Mouse (Mus musculus): ENCODE measurements around the gene Scamp3.
"Not testable (repeated sequence)": the region's sequence is repeated elsewhere in the genome, so short reads cannot be mapped to it uniquely, and the experiment has no call there.

Scamp3 gene

GRCm38 (mm10) chr3:89177242-89178106 is at the start of gene Scamp3:
Gene Scamp3, plus strand, starts transcription at chr3:89177473.
- DNase-seq = peak; percentile 93

GRCm38 (mm10) chr3:89129908-89130307 is 47.4 kb upstream of the Scamp3 start:
- no peak for DNase-seq

- peak; percentile 78 for DNase-seq
Measured at GRCm38 (mm10) chr3:89131816-89132215, 45.5 kb upstream of the Scamp3 start.

GRCm38 (mm10) chr3:89132285-89133062 is 44.8 kb upstream of the Scamp3 start:
- DNase-seq = peak; percentile 61

GRCm38 (mm10) chr3:89133063-89133450 is 44.2 kb upstream of the Scamp3 start:
- no peak for DNase-seq

- no peak for DNase-seq
Measured at GRCm38 (mm10) chr3:89133752-89134151, 43.5 kb upstream of the Scamp3 start.

- DNase-seq = no peak
Measured at GRCm38 (mm10) chr3:89135958-89136357, 41.3 kb upstream of the Scamp3 start, which contains the start of gene Pklr. Gene Pklr, plus strand, starts transcription at chr3:89136142.

GRCm38 (mm10) chr3:89136365-89136764 is 40.9 kb upstream of the Scamp3 start:
- no peak for DNase-seq

GRCm38 (mm10) chr3:89144821-89145220 is 32.5 kb upstream of the Scamp3 start:
- no peak for DNase-seq

GRCm38 (mm10) chr3:89145566-89145965 is 31.7 kb upstream of the Scamp3 start:
- no peak for DNase-seq

GRCm38 (mm10) chr3:89147101-89147978 is 29.9 kb upstream of the Scamp3 start:
- DNase-seq = no peak

- no peak for DNase-seq
Measured at GRCm38 (mm10) chr3:89147979-89148311, 29.3 kb upstream of the Scamp3 start.

- no peak for DNase-seq
Measured at GRCm38 (mm10) chr3:89148567-89148966, 28.7 kb upstream of the Scamp3 start.

GRCm38 (mm10) chr3:89152084-89152835 is 25.0 kb upstream of the Scamp3 start:
- no peak for DNase-seq

GRCm38 (mm10) chr3:89156951-89157350 is 20.3 kb upstream of the Scamp3 start:
- no peak for DNase-seq

- DNase-seq = no peak
Measured at GRCm38 (mm10) chr3:89158651-89159050, 18.6 kb upstream of the Scamp3 start.

GRCm38 (mm10) chr3:89159211-89159610 is 18.1 kb upstream of the Scamp3 start:
- no peak for DNase-seq

- peak; percentile 50 for DNase-seq
Measured at GRCm38 (mm10) chr3:89159616-89160344, 17.5 kb upstream of the Scamp3 start, which contains the start of gene Hcn3. Gene Hcn3, minus strand, starts transcription at chr3:89160196.

GRCm38 (mm10) chr3:89161207-89161606 is 16.1 kb upstream of the Scamp3 start:
- not testable (repeated sequence) for DNase-seq

- DNase-seq = no peak
Measured at GRCm38 (mm10) chr3:89161786-89162185, 15.5 kb upstream of the Scamp3 start.

- DNase-seq = no peak
Measured at GRCm38 (mm10) chr3:89163123-89163522, 14.2 kb upstream of the Scamp3 start.
